Mouse (Mus musculus): ENCODE measurements at regions not wholly inside any gene's neighbourhood (a gene's known extent, or its start where the extent isn't known, plus 50 kb on each side); places are given as distances from the start of the nearest gene placed in this dataset.

GRCm38 (mm10) chr14:17410752-17411151 is 249.3 kb upstream of the Thrb start:
- TF ChIP-seq POLR2A (IDR thresholded peaks at IDR 0.05; ENCODE audit: borderline replicate concordance, low read depth, low read length) (no peak), CTCF (IDR thresholded peaks at IDR 0.05; ENCODE audit: low read depth, low read length) (no peak)
